In the genomic region with DNA sequence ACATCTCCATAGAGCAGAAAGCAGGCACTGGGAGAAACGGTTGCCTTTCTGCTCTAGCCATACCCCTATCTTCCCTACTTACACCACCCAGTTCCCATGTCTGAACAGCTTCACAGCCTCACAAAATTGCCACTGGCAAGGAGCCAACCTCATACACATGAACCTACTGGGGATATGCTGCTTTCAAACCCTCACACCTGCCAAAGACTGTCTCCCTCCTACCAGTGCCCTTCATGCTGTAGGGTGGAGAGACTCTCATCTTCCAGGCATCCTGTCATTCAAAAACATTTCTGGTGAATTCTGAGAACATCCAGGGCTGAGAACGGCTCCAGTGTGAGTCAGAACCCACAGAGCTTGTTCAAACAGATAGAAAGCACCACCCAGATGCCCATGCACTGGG, we compare ENCODE assay signal across 17 mouse cellular contexts.
DNase-seq lines count a peak whose midpoint lies in the region; ATAC-seq and TF ChIP-seq lines count a peak whose summit lies in the region.
"Had no signal": no experiment of that assay in that cellular context is flagged by ENCODE, and none has a peak within 500 bp of the region (broad histone marks: within the 10 kb centered on the region; RNA-seq: fewer than 3 reads in every experiment).

No protein-coding gene starts in this region.

- no peak overlapping the region for H3K27ac ChIP-seq in embryonic facial prominence, embryonic 14.5 days (replicated peaks; ENCODE audit: low read depth, low read length)
- H3K27ac ChIP-seq in embryonic facial prominence, embryonic 10.5 days (replicated peaks): no peak overlapping the region
- no peak overlapping the region for H3K27ac ChIP-seq in midbrain, embryonic 14.5 days (replicated peaks; ENCODE audit: low read depth, low read length)
- no peak overlapping the region for H3K27ac ChIP-seq in midbrain, embryonic 15.5 days
- H3K27ac ChIP-seq in heart, adult 2 months: no peak overlapping the region
- H3K27ac ChIP-seq: heart, embryonic 13.5 days; lung, embryonic 15.5 days; neural tube, embryonic 12.5 days had no signal

- H3K79me2 ChIP-seq in heart, adult 2 months (replicated peaks; ENCODE audit: control insufficient read depth, insufficient read depth, low read length): no peaks in the 10 kb centered on the region

- 0 out of 2 replicates have a peak, but pooled peaks have one; percentile 37 for ATAC-seq in embryonic facial prominence, embryonic 14.5 days (ENCODE audit: low read depth)
- no peak for ATAC-seq in midbrain, embryonic 14.5 days (ENCODE audit: low FRiP score, low TSS enrichment)
- no peak for ATAC-seq in midbrain, embryonic 15.5 days (replicated peaks)

- peak; percentile 67 for DNase-seq in embryonic facial prominence, embryonic 14.5 days (ENCODE audit: low spot score)
- DNase-seq in embryonic facial prominence, embryonic 10.5 days (ENCODE audit: low spot score): no peak
- peak; percentile 29 for DNase-seq in midbrain, embryonic 14.5 days
- peak; percentile 12 to 15 for DNase-seq in left cerebral cortex, adult 18-20 months (ENCODE audit: low spot score in 2 of 2)
- DNase-seq in right cerebral cortex, postnatal 36 days (ENCODE audit: low spot score in 2 of 2): peak; percentile 10 to 19
- DNase-seq in yolk sac, embryonic 10.5 days (ENCODE audit: low spot score): no peak
- no peak for DNase-seq in heart, adult 2 months
- DNase-seq: adrenal gland, postnatal 36 days; gastrocnemius, postnatal 36 days; heart, postnatal 4 days; thymus, postnatal 36 days had no signal

- no peak overlapping the region for H3K4me2 ChIP-seq in embryonic facial prominence, embryonic 14.5 days (ENCODE audit: low read depth, low read length)
- H3K4me2 ChIP-seq in midbrain, embryonic 14.5 days (ENCODE audit: low read length): no peak overlapping the region
- no peak overlapping the region for H3K4me2 ChIP-seq in midbrain, embryonic 15.5 days
- H3K4me2 ChIP-seq: heart, embryonic 13.5 days; liver, embryonic 11.5 days; lung, embryonic 15.5 days; neural tube, embryonic 12.5 days had no signal

- TF ChIP-seq POLR2A in heart, adult 2 months (IDR thresholded peaks at IDR 0.05; ENCODE audit: insufficient read depth, low read depth, low read length): no peak

- intact Hi-C loops in heart, adult 2 months (cut with DNase I): no loop called here

- H3K27me3 ChIP-seq in embryonic facial prominence, embryonic 14.5 days (replicated peaks; ENCODE audit: control insufficient read depth, insufficient read depth, low read length): no peaks in the 10 kb centered on the region
- H3K27me3 ChIP-seq in embryonic facial prominence, embryonic 10.5 days (replicated peaks; ENCODE audit: low read depth, poor library complexity, severe bottlenecking): no peaks in the 10 kb centered on the region
- no peaks in the 10 kb centered on the region for H3K27me3 ChIP-seq in midbrain, embryonic 14.5 days (ENCODE audit: control insufficient read depth, insufficient read depth, low read length)
- H3K27me3 ChIP-seq in midbrain, embryonic 15.5 days (replicated peaks): no peaks in the 10 kb centered on the region
- H3K27me3 ChIP-seq in heart, adult 2 months (ENCODE audit: control insufficient read depth, insufficient read depth, low read length): no peaks in the 10 kb centered on the region
- H3K27me3 ChIP-seq: heart, embryonic 13.5 days; lung, embryonic 15.5 days; megakaryocyte, embryonic 14.5 days; neural tube, embryonic 12.5 days had no signal

- TF ChIP-seq EP300 in heart, adult 2 months (IDR thresholded peaks at IDR 0.05; ENCODE audit: insufficient read depth, low read depth, low read length): no peak

- H3K9me3 ChIP-seq in embryonic facial prominence, embryonic 14.5 days (ENCODE audit: control insufficient read depth, low read length): no peaks in the 10 kb centered on the region
- no peaks in the 10 kb centered on the region for H3K9me3 ChIP-seq in embryonic facial prominence, embryonic 10.5 days
- H3K9me3 ChIP-seq in midbrain, embryonic 14.5 days (ENCODE audit: control insufficient read depth, low read length): no peaks in the 10 kb centered on the region
- no peaks in the 10 kb centered on the region for H3K9me3 ChIP-seq in midbrain, embryonic 15.5 days
- H3K9me3 ChIP-seq: heart, embryonic 13.5 days; lung, embryonic 15.5 days; neural tube, embryonic 12.5 days had no signal

- H3K4me1 ChIP-seq in embryonic facial prominence, embryonic 14.5 days (ENCODE audit: control insufficient read depth, insufficient read depth, low read length): no peaks in the 10 kb centered on the region
- H3K4me1 ChIP-seq in embryonic facial prominence, embryonic 10.5 days: no peaks in the 10 kb centered on the region
- H3K4me1 ChIP-seq in midbrain, embryonic 14.5 days (ENCODE audit: control insufficient read depth, insufficient read depth, low read length): no peaks in the 10 kb centered on the region
- no peaks in the 10 kb centered on the region for H3K4me1 ChIP-seq in midbrain, embryonic 15.5 days
- peaks cover 3% of the 10 kb centered on the region; the same call in 1 of the 2 replicates for H3K4me1 ChIP-seq in heart, adult 2 months (ENCODE audit: control insufficient read depth, insufficient read depth, low read length)
- H3K4me1 ChIP-seq: heart, embryonic 13.5 days; lung, embryonic 15.5 days; megakaryocyte, embryonic 14.5 days; neural tube, embryonic 12.5 days had no signal

- no peaks in the 10 kb centered on the region for H3K36me3 ChIP-seq in embryonic facial prominence, embryonic 14.5 days (ENCODE audit: control insufficient read depth, insufficient read depth, low read length)
- no peaks in the 10 kb centered on the region for H3K36me3 ChIP-seq in embryonic facial prominence, embryonic 10.5 days (replicated peaks)
- no peaks in the 10 kb centered on the region for H3K36me3 ChIP-seq in midbrain, embryonic 14.5 days (ENCODE audit: control insufficient read depth, insufficient read depth, low read length)
- H3K36me3 ChIP-seq in midbrain, embryonic 15.5 days (replicated peaks): no peaks in the 10 kb centered on the region
- H3K36me3 ChIP-seq in heart, adult 2 months (ENCODE audit: control insufficient read depth, insufficient read depth, low read length): no peaks in the 10 kb centered on the region
- H3K36me3 ChIP-seq: heart, embryonic 13.5 days; lung, embryonic 15.5 days; neural tube, embryonic 12.5 days had no signal

- H3K9ac ChIP-seq in embryonic facial prominence, embryonic 14.5 days (ENCODE audit: low read depth, low read length): no peak overlapping the region
- H3K9ac ChIP-seq in midbrain, embryonic 14.5 days (replicated peaks; ENCODE audit: low read length): no peak overlapping the region
- no peak overlapping the region for H3K9ac ChIP-seq in midbrain, embryonic 15.5 days
- no peak overlapping the region for H3K9ac ChIP-seq in heart, adult 2 months (ENCODE audit: low read depth, low read length)
- H3K9ac ChIP-seq: heart, embryonic 13.5 days; lung, embryonic 15.5 days; neural tube, embryonic 12.5 days had no signal

- H3K4me3 ChIP-seq in embryonic facial prominence, embryonic 14.5 days (ENCODE audit: low read depth, low read length): no peak overlapping the region
- H3K4me3 ChIP-seq in embryonic facial prominence, embryonic 10.5 days: no peak overlapping the region
- no peak overlapping the region for H3K4me3 ChIP-seq in midbrain, embryonic 14.5 days (replicated peaks; ENCODE audit: low read depth, low read length)
- H3K4me3 ChIP-seq in midbrain, embryonic 15.5 days: no peak overlapping the region
- H3K4me3 ChIP-seq in heart, adult 2 months: no peak overlapping the region
- H3K4me3 ChIP-seq: heart, embryonic 13.5 days; lung, embryonic 15.5 days; megakaryocyte, embryonic 14.5 days; neural tube, embryonic 12.5 days had no signal

- no peak for TF ChIP-seq CTCF in heart, adult 2 months (IDR thresholded peaks at IDR 0.05)

- WGBS in embryonic facial prominence, embryonic 14.5 days: 55% methylated on average over 2 of the region's 2 CpGs
- 84% methylated on average over 2 of the region's 2 CpGs for WGBS in embryonic facial prominence, embryonic 10.5 days
- 82% methylated on average over 2 of the region's 2 CpGs for WGBS in midbrain, embryonic 14.5 days
- WGBS in midbrain, embryonic 15.5 days: 64% methylated on average over 2 of the region's 2 CpGs
- 38% methylated on average over 2 of the region's 2 CpGs for WGBS in heart, adult 2 months

Comparison
In these comparisons a context has a peak if more than half of its experiments do, and no peak if none do; other contexts are left out.
1. DNase-seq: peak in embryonic facial prominence, embryonic 14.5 days (single experiment), midbrain, embryonic 14.5 days (single experiment), left cerebral cortex, adult 18-20 months (2 of 2) and right cerebral cortex, postnatal 36 days (2 of 2); none in embryonic facial prominence, embryonic 10.5 days (single experiment), yolk sac, embryonic 10.5 days (single experiment) and heart, adult 2 months (0 of 2).